Mouse (Mus musculus): ENCODE results near the gene Pdzrn3. TPM values are rescaled to one million over a fixed set of nuclear protein-coding genes. Genes with fewer than 3 reads are reported as not detected.
A peak's percentile ranks its signal among the peaks of the same experiment; 100 is the strongest.

Gene Pdzrn3
- polyA plus RNA-seq, 1 experiment = 13.8 TPM

GRCm38 (mm10) chr6:101297563-101298520 is 79.9 kb downstream of the Pdzrn3 start:
- TF ChIP-seq CEBPB (IDR thresholded peaks at IDR 0.05; ENCODE audit: insufficient read depth, poor library complexity, severe bottlenecking) (0 out of 2 replicates have a peak, but pooled peaks have one; percentile 15), USF1 (IDR thresholded peaks at IDR 0.05; ENCODE audit: low read depth) (no peak)
- peak overlapping the region; percentile 57 for H3K4me2 ChIP-seq (ENCODE audit: low read depth)
- H3ac ChIP-seq (ENCODE audit: control insufficient read depth, insufficient read length) = no peak overlapping the region
- H3K36me3 ChIP-seq (ENCODE audit: control insufficient read depth, insufficient read depth) = no peaks in the 10 kb centered on the region
- no peak overlapping the region for H3K4me3 ChIP-seq
- no peaks in the 10 kb centered on the region for H3K27me3 ChIP-seq (ENCODE audit: control insufficient read depth, insufficient read depth, insufficient read length)
- H3K79me2 ChIP-seq (ENCODE audit: control insufficient read depth, insufficient read depth) = peaks cover 7% of the 10 kb centered on the region

GRCm38 (mm10) chr6:101296997-101297396 is 80.7 kb downstream of the Pdzrn3 start:
- no peak overlapping the region for H3K4me2 ChIP-seq (ENCODE audit: low read depth)
- H3K4me3 ChIP-seq = no peak overlapping the region
- no peaks in the 10 kb centered on the region for H3K27me3 ChIP-seq (ENCODE audit: control insufficient read depth, insufficient read depth, insufficient read length)
- H3K79me2 ChIP-seq (ENCODE audit: control insufficient read depth, insufficient read depth) = peaks cover 8% of the 10 kb centered on the region
- H3K36me3 ChIP-seq (ENCODE audit: control insufficient read depth, insufficient read depth) = no peaks in the 10 kb centered on the region
- TF ChIP-seq POLR2AphosphoS2 (IDR thresholded peaks at IDR 0.05; ENCODE audit: insufficient read length, low read depth) (no peak), POLR2A (IDR thresholded peaks at IDR 0.05; ENCODE audit: insufficient read length, low read depth) (no peak), REST (IDR thresholded peaks at IDR 0.05; ENCODE audit: insufficient read depth, insufficient read length) (no peak), CEBPB (IDR thresholded peaks at IDR 0.05; ENCODE audit: insufficient read depth, poor library complexity, severe bottlenecking) (no peak), SRF (IDR thresholded peaks at IDR 0.05; ENCODE audit: control insufficient read depth, insufficient read length, low read depth) (no peak), E2F4 (IDR thresholded peaks at IDR 0.05; ENCODE audit: insufficient read depth) (no peak), TCF12 (IDR thresholded peaks at IDR 0.05; ENCODE audit: insufficient read depth, poor library complexity, severe bottlenecking) (no peak), USF1 (IDR thresholded peaks at IDR 0.05; ENCODE audit: low read depth) (no peak), TCF3 (IDR thresholded peaks at IDR 0.05; ENCODE audit: insufficient read length, low read depth) (no peak)
- H3ac ChIP-seq (ENCODE audit: control insufficient read depth, insufficient read length) = no peak overlapping the region

- Histone ChIP-seq H3K4me3 (no peak overlapping the region), H3K4me2 (ENCODE audit: low read depth) (no peak overlapping the region), H3ac (ENCODE audit: control insufficient read depth, insufficient read length) (no peak overlapping the region), H3K79me2 (ENCODE audit: control insufficient read depth, insufficient read depth) (peaks cover 8% of the 10 kb centered on the region), H3K36me3 (ENCODE audit: control insufficient read depth, insufficient read depth) (no peaks in the 10 kb centered on the region), H3K27me3 (ENCODE audit: control insufficient read depth, insufficient read depth, insufficient read length) (no peaks in the 10 kb centered on the region)
- no peak for TF ChIP-seq USF1 (IDR thresholded peaks at IDR 0.05; ENCODE audit: low read depth)
- TF ChIP-seq POLR2A (IDR thresholded peaks at IDR 0.05; ENCODE audit: insufficient read length, low read depth) = no peak
- no peak for TF ChIP-seq TCF3 (IDR thresholded peaks at IDR 0.05; ENCODE audit: insufficient read length, low read depth)
- TF ChIP-seq MAX (IDR thresholded peaks at IDR 0.05; ENCODE audit: low read depth) = no peak
- TF ChIP-seq REST (IDR thresholded peaks at IDR 0.05; ENCODE audit: insufficient read depth, insufficient read length) = no peak
- no peak for TF ChIP-seq TCF12 (IDR thresholded peaks at IDR 0.05; ENCODE audit: insufficient read depth, poor library complexity, severe bottlenecking)
- TF ChIP-seq E2F4 (IDR thresholded peaks at IDR 0.05; ENCODE audit: insufficient read depth) = no peak
- TF ChIP-seq CEBPB (IDR thresholded peaks at IDR 0.05; ENCODE audit: insufficient read depth, poor library complexity, severe bottlenecking) = no peak
- no peak for TF ChIP-seq MYOG (IDR thresholded peaks at IDR 0.05; ENCODE audit: control insufficient read depth in 1 of 3, insufficient read depth in 1 of 3, insufficient read length in 2 of 3, low read depth in 2 of 3)
- no peak for TF ChIP-seq SRF (IDR thresholded peaks at IDR 0.05; ENCODE audit: control insufficient read depth, insufficient read length, low read depth)
- no peak for TF ChIP-seq MYOD1 (IDR thresholded peaks at IDR 0.05; ENCODE audit: control insufficient read depth in 1 of 3, insufficient read length in 2 of 3, low read depth in 2 of 3)
- no peak for TF ChIP-seq POLR2AphosphoS2 (IDR thresholded peaks at IDR 0.05; ENCODE audit: insufficient read length, low read depth)
These were observed 81.4 kb downstream of the Pdzrn3 start for GRCm38 (mm10) chr6:101296280-101296679.

- Histone ChIP-seq H3K4me2 (ENCODE audit: low read depth) (no peak overlapping the region), H3K27me3 (ENCODE audit: control insufficient read depth, insufficient read depth, insufficient read length) (no peaks in the 10 kb centered on the region)
- TF ChIP-seq E2F4 (IDR thresholded peaks at IDR 0.05; ENCODE audit: insufficient read depth) (no peak), REST (IDR thresholded peaks at IDR 0.05; ENCODE audit: insufficient read depth, insufficient read length) (no peak), CEBPB (IDR thresholded peaks at IDR 0.05; ENCODE audit: insufficient read depth, poor library complexity, severe bottlenecking) (no peak), SRF (IDR thresholded peaks at IDR 0.05; ENCODE audit: control insufficient read depth, insufficient read length, low read depth) (no peak), POLR2AphosphoS2 (IDR thresholded peaks at IDR 0.05; ENCODE audit: insufficient read length, low read depth) (no peak), MYOD1 (IDR thresholded peaks at IDR 0.05; ENCODE audit: control insufficient read depth in 1 of 3, insufficient read length in 2 of 3, low read depth in 2 of 3) (no peak), USF1 (IDR thresholded peaks at IDR 0.05; ENCODE audit: low read depth) (no peak), POLR2A (IDR thresholded peaks at IDR 0.05; ENCODE audit: insufficient read length, low read depth) (no peak), MAX (IDR thresholded peaks at IDR 0.05; ENCODE audit: low read depth) (no peak), MYOG (IDR thresholded peaks at IDR 0.05; ENCODE audit: control insufficient read depth in 1 of 3, insufficient read depth in 1 of 3, insufficient read length in 2 of 3, low read depth in 2 of 3) (no peak)
These were observed 84.6 kb downstream of the Pdzrn3 start for GRCm38 (mm10) chr6:101293036-101293572.

More at GRCm38 (mm10) chr6:101293036-101293572, 84.6 kb downstream of the Pdzrn3 start:
- Histone ChIP-seq H3K79me2 (ENCODE audit: control insufficient read depth, insufficient read depth) (peaks cover 8% of the 10 kb centered on the region), H3ac (ENCODE audit: control insufficient read depth, insufficient read length) (no peak overlapping the region), H3K4me3 (no peak overlapping the region), H3K36me3 (ENCODE audit: control insufficient read depth, insufficient read depth) (no peaks in the 10 kb centered on the region)
